Comparison of ENCODE assay signal across 8 mouse cellular contexts in genomic region chr3:158561987-158562360, GRCm38 (mm10). TPM values are rescaled to one million over a fixed set of nuclear protein-coding genes. Genes with fewer than 3 reads are reported as not detected.
DNase-seq lines count a peak whose midpoint lies in the region; ATAC-seq and TF ChIP-seq lines count a peak whose summit lies in the region.

Gene Lrrc7 (minus strand): TSS chr3:158562221.

- peak; percentile 93 for ATAC-seq in embryonic facial prominence, embryonic 14.5 days (ENCODE audit: low read depth)
- ATAC-seq in hindbrain, embryonic 14.5 days (ENCODE audit: low FRiP score) = peak; percentile 88
- peak; percentile 83 for ATAC-seq in limb, embryonic 11.5 days (ENCODE audit: insufficient number of reproducible peaks, low FRiP score, low TSS enrichment, low read depth)
- ATAC-seq in megakaryocyte-erythroid progenitor cell, adult 5-6 weeks (replicated peaks; ENCODE audit: low FRiP score, low TSS enrichment, poor library complexity, severe bottlenecking) = no peak

- peak within 1 kb of the TSS; percentile 69 for H3K9ac ChIP-seq in embryonic facial prominence, embryonic 14.5 days (ENCODE audit: low read depth, low read length)
- H3K9ac ChIP-seq in hindbrain, embryonic 14.5 days = peak within 1 kb of the TSS; percentile 77
- peak within 1 kb of the TSS; percentile 45; the same call in 1 of the 2 replicates for H3K9ac ChIP-seq in limb, embryonic 11.5 days (ENCODE audit: low read length)

- H3K9me3 ChIP-seq in embryonic facial prominence, embryonic 14.5 days (ENCODE audit: control insufficient read depth, low read length) = no peaks in the 10 kb centered on the region
- H3K9me3 ChIP-seq in hindbrain, embryonic 14.5 days (ENCODE audit: control insufficient read depth, low read length) = no peaks in the 10 kb centered on the region
- H3K9me3 ChIP-seq in limb, embryonic 11.5 days (ENCODE audit: control insufficient read depth, low read length) = no peaks in the 10 kb centered on the region

- intact Hi-C loops in gastrocnemius, adult 2 months (cut with DNase I) = no loop called here

- 1% methylated on average over 23 of the region's 28 CpGs for whole genome bisulfite sequencing in embryonic facial prominence, embryonic 14.5 days
- WGBS in hindbrain, embryonic 14.5 days = 1% methylated on average over 28 of the region's 28 CpGs
- under 1% methylated on average over 28 of the region's 28 CpGs for WGBS in limb, embryonic 11.5 days
- WGBS in olfactory bulb, adult 2 months = 0% methylated on average over 28 of the region's 28 CpGs

- no peak within 1 kb of the TSS for H3K27ac ChIP-seq in gastrocnemius, adult 2 months
- no peak within 1 kb of the TSS for H3K27ac ChIP-seq in embryonic facial prominence, embryonic 14.5 days (replicated peaks; ENCODE audit: low read depth, low read length)
- peak within 1 kb of the TSS; percentile 92 for H3K27ac ChIP-seq in hindbrain, embryonic 14.5 days
- H3K27ac ChIP-seq in limb, embryonic 11.5 days (replicated peaks; ENCODE audit: low read depth, low read length) = no peak within 1 kb of the TSS
- H3K27ac ChIP-seq in olfactory bulb, adult 2 months (ENCODE audit: insufficient read depth, low read depth, low read length) = peak within 1 kb of the TSS; percentile 97

- no peak for TF ChIP-seq CTCF in gastrocnemius, adult 2 months (IDR thresholded peaks at IDR 0.05)
- TF ChIP-seq CTCF in olfactory bulb, adult 2 months (IDR thresholded peaks at IDR 0.05; ENCODE audit: insufficient read depth, low read depth, low read length) = peak; percentile 77; the same call in 1 of the 2 replicates

- H3K4me1 ChIP-seq in embryonic facial prominence, embryonic 14.5 days (ENCODE audit: control insufficient read depth, insufficient read depth, low read length) = peaks cover 3% of the 10 kb centered on the region; the same call in 1 of the 2 replicates
- 0 out of 2 replicates have a peak, but pooled peaks cover 16% of the 10 kb centered on the region for H3K4me1 ChIP-seq in hindbrain, embryonic 14.5 days (replicated peaks; ENCODE audit: control insufficient read depth, insufficient read depth, low read length)
- no peaks in the 10 kb centered on the region; the same call in 1 of the 2 replicates for H3K4me1 ChIP-seq in limb, embryonic 11.5 days (ENCODE audit: control insufficient read depth, insufficient read depth, low read length)
- no peaks in the 10 kb centered on the region for H3K4me1 ChIP-seq in olfactory bulb, adult 2 months (ENCODE audit: control insufficient read depth, insufficient read depth, low read length)

- no peak for DNase-seq in gastrocnemius, adult 2 months
- DNase-seq in gastrocnemius, adult 18-20 months (ENCODE audit: low spot score) = no peak
- peak; percentile 89 for DNase-seq in ZHBTc4 (ENCODE audit: low read depth, low spot score)
- DNase-seq in embryonic facial prominence, embryonic 14.5 days (ENCODE audit: low spot score) = peak; percentile 75
- peak; percentile 76 for DNase-seq in hindbrain, embryonic 14.5 days (ENCODE audit: low spot score)
- peak; percentile 72 for DNase-seq in limb, embryonic 11.5 days (ENCODE audit: low spot score)

- peak; percentile 34 for TF ChIP-seq POLR2A in olfactory bulb, adult 2 months (IDR thresholded peaks at IDR 0.05; ENCODE audit: insufficient read depth, low read depth, low read length)

- H3K36me3 ChIP-seq in embryonic facial prominence, embryonic 14.5 days (ENCODE audit: control insufficient read depth, insufficient read depth, low read length) = no peaks in the 10 kb centered on the region
- no peaks in the 10 kb centered on the region for H3K36me3 ChIP-seq in hindbrain, embryonic 14.5 days (replicated peaks; ENCODE audit: control insufficient read depth, insufficient read depth)
- no peaks in the 10 kb centered on the region for H3K36me3 ChIP-seq in limb, embryonic 11.5 days (ENCODE audit: control insufficient read depth, insufficient read depth, low read length)

- H3K4me3 ChIP-seq in gastrocnemius, adult 2 months = peak within 1 kb of the TSS; percentile 57
- H3K4me3 ChIP-seq in embryonic facial prominence, embryonic 14.5 days (ENCODE audit: low read depth, low read length) = peak within 1 kb of the TSS; percentile 70
- peak within 1 kb of the TSS; percentile 68 for H3K4me3 ChIP-seq in hindbrain, embryonic 14.5 days (replicated peaks; ENCODE audit: low read length)
- peak within 1 kb of the TSS; percentile 57 for H3K4me3 ChIP-seq in limb, embryonic 11.5 days (ENCODE audit: low read depth, low read length)
- peak within 1 kb of the TSS; percentile 91 for H3K4me3 ChIP-seq in olfactory bulb, adult 2 months (ENCODE audit: insufficient read depth, low read depth, low read length)

- peak within 1 kb of the TSS; percentile 98 for H3K4me2 ChIP-seq in embryonic facial prominence, embryonic 14.5 days (ENCODE audit: low read depth, low read length)
- peak within 1 kb of the TSS; percentile 74 for H3K4me2 ChIP-seq in hindbrain, embryonic 14.5 days (replicated peaks)
- peak within 1 kb of the TSS; percentile 96 for H3K4me2 ChIP-seq in limb, embryonic 11.5 days (ENCODE audit: low read depth, severe bottlenecking)

- peaks cover 50% of the 10 kb centered on the region for H3K27me3 ChIP-seq in embryonic facial prominence, embryonic 14.5 days (replicated peaks; ENCODE audit: control insufficient read depth, insufficient read depth, low read length)
- H3K27me3 ChIP-seq in hindbrain, embryonic 14.5 days (ENCODE audit: control insufficient read depth, insufficient read depth, low read length) = no peaks in the 10 kb centered on the region
- peaks cover 36% of the 10 kb centered on the region for H3K27me3 ChIP-seq in limb, embryonic 11.5 days (ENCODE audit: control insufficient read depth, insufficient read depth, low read length)

RNA-seq across cellular contexts. Expression of gene Lrrc7, which starts in this region (rescaled TPM):
- total RNA-seq in gastrocnemius, adult 2 months (2021) = not detected
- total RNA-seq in gastrocnemius, adult 18-20 months (2021) = not detected
- 0.93 and 1.1 TPM in 2 replicates for polyA plus RNA-seq in embryonic facial prominence, embryonic 14.5 days (2014; fragmentation: Nextera tagmentation; extraction: Ambion mirVana)
- 11.8 and 15.8 TPM in 2 replicates for polyA plus RNA-seq in hindbrain, embryonic 14.5 days (2014; fragmentation: Nextera tagmentation; extraction: Ambion mirVana)
- 0.27 and 0.52 TPM in 2 replicates for polyA plus RNA-seq in limb, embryonic 11.5 days (2014; fragmentation: Nextera tagmentation; extraction: Ambion mirVana)
- not detected in 2 replicates for polyA plus RNA-seq in olfactory bulb, adult 2 months (2012; ENCODE audit: insufficient read depth, insufficient read length, low replicate concordance, missing spikeins)
- total RNA-seq in megakaryocyte-erythroid progenitor cell, adult 5-6 weeks (2014; fragmentation: Nextera tagmentation) = not detected in 2 replicates
- total RNA-seq in megakaryocyte-erythroid progenitor cell, adult 5-6 weeks (2017) = not detected in 2 replicates

Comparison
In these comparisons a context has a peak if more than half of its experiments do, and no peak if none do; other contexts are left out.
1. Peak in DNase-seq, ATAC-seq, H3K4me3 ChIP-seq, H3K9ac ChIP-seq and H3K4me2 ChIP-seq in limb, embryonic 11.5 days; RNA of the gene not detected or under 1 TPM.
2. DNase-seq: peak in ZHBTc4 (single experiment), embryonic facial prominence, embryonic 14.5 days (single experiment) and hindbrain, embryonic 14.5 days (single experiment); none in gastrocnemius, adult 2 months (single experiment) and gastrocnemius, adult 18-20 months (single experiment).
3. H3K27ac ChIP-seq: peak in hindbrain, embryonic 14.5 days (single experiment) and olfactory bulb, adult 2 months (single experiment); none in gastrocnemius, adult 2 months (single experiment), embryonic facial prominence, embryonic 14.5 days (single experiment) and limb, embryonic 11.5 days (single experiment).
4. Peak in every context shown above with its lines, with median percentiles within 50 percentile points of each other: H3K4me3 ChIP-seq, H3K4me2 ChIP-seq and H3K9ac ChIP-seq.